ENCODE assay signal across 14 mouse cellular contexts in the genomic region with DNA sequence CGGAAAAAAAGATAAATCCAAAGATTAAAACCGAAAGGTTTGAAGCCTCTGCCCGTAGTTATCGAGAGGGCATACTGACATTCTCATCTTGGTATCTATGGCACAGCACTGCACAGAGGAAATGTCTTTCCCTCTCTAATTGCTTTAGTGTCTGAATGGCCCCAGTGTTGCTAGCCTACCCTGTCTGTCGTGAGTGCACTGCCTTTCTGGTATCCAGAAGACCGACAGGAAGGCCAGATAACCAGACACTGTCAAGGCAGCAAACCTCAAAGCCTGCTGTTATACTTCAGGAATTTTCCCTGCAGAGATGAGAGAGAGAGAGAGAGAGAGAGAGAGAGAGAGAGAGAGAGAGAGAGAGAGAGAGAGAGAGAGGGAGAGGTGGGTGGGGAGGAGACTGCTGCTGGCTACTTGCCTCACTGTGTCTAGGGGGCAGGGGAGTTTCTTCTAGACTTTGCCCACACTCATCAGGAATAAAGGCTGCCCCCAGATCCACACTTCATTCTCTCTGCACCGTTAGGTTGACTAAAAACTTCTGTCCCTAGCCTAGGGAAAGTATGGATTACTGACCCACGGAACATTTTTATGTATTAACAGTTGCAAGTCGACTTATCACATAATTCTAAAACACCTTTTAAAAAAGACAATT. TPM values are rescaled to one million over a fixed set of nuclear protein-coding genes. Genes with fewer than 3 reads are reported as not detected.
DNase-seq lines count a peak whose midpoint lies in the region; ATAC-seq and TF ChIP-seq lines count a peak whose summit lies in the region.
"Had no signal": no experiment of that assay in that cellular context is flagged by ENCODE, and none has a peak within 500 bp of the region (broad histone marks: within the 10 kb centered on the region; RNA-seq: fewer than 3 reads in every experiment).

No protein-coding gene starts in this region.

- no peaks in the 10 kb centered on the region for H3K9me3 ChIP-seq in heart, embryonic 10.5 days
- no peaks in the 10 kb centered on the region for H3K9me3 ChIP-seq in lung, embryonic 14.5 days (ENCODE audit: low read depth, low read length)
- H3K9me3 ChIP-seq in intestine, embryonic 15.5 days, result no peaks in the 10 kb centered on the region
- H3K9me3 ChIP-seq: forebrain, embryonic 13.5 days; neural tube, embryonic 15.5 days had no signal

- H3K27ac ChIP-seq in heart, embryonic 10.5 days, result peak overlapping the region; percentile 72
- H3K27ac ChIP-seq in lung, embryonic 14.5 days (ENCODE audit: low read depth), result peak overlapping the region; percentile 61; the same call in 1 of the 2 replicates
- peak overlapping the region; percentile 15; the same call in 1 of the 2 replicates for H3K27ac ChIP-seq in intestine, embryonic 15.5 days
- H3K27ac ChIP-seq: forebrain, embryonic 13.5 days; layer of hippocampus, adult 2 months; neural tube, embryonic 15.5 days had no signal

- peak; percentile 78 for DNase-seq in heart, embryonic 10.5 days (ENCODE audit: low spot score)
- DNase-seq in heart, postnatal 36 days, result no peak
- DNase-seq in lung, embryonic 14.5 days, result peak; percentile 21
- no peak for DNase-seq in lung, postnatal 25 days (ENCODE audit: low spot score)
- DNase-seq in Muller cell, postnatal 12 days (ENCODE audit: inconsistent ontology term), result peak; percentile 80
- no peak for DNase-seq in right cerebral cortex, postnatal 14 days
- DNase-seq in spleen, postnatal 4 days (ENCODE audit: low spot score in 2 of 2), result no peak
- DNase-seq: adrenal gland, adult 2 months; cerebellum, adult 11-12 months; right cerebral cortex, adult 18-20 months had no signal

- no peak for ATAC-seq in lung, embryonic 14.5 days (ENCODE audit: insufficient read depth)
- no peak; the same call in 1 of the 2 replicates for ATAC-seq in intestine, embryonic 15.5 days
- ATAC-seq: forebrain, embryonic 13.5 days had no signal

- intact Hi-C loops in heart, postnatal 36 days (cut with DNase I), result loop anchor here (10.0 kb wide), 1 partner anchor 670 kb away; a partner anchor contains a TSS

- WGBS in heart, embryonic 10.5 days, result 34% methylated on average over 9 of the region's 9 CpGs
- WGBS in lung, embryonic 14.5 days, result 37% methylated on average over 9 of the region's 9 CpGs
- WGBS in intestine, embryonic 15.5 days, result 45% methylated on average over 9 of the region's 9 CpGs

- H3K9ac ChIP-seq in lung, embryonic 14.5 days, result no peak overlapping the region
- H3K9ac ChIP-seq in intestine, embryonic 15.5 days, result no peak overlapping the region
- H3K9ac ChIP-seq: forebrain, embryonic 13.5 days; neural tube, embryonic 15.5 days had no signal

- no peaks in the 10 kb centered on the region for H3K27me3 ChIP-seq in heart, embryonic 10.5 days (ENCODE audit: insufficient read depth, poor library complexity, severe bottlenecking)
- H3K27me3 ChIP-seq in lung, embryonic 14.5 days (ENCODE audit: insufficient read depth, low read length), result no peaks in the 10 kb centered on the region
- H3K27me3 ChIP-seq in intestine, embryonic 15.5 days (replicated peaks), result no peaks in the 10 kb centered on the region
- H3K27me3 ChIP-seq: forebrain, embryonic 13.5 days; neural tube, embryonic 15.5 days had no signal

- peaks cover 28% of the 10 kb centered on the region for H3K4me1 ChIP-seq in heart, embryonic 10.5 days
- peaks cover 17% of the 10 kb centered on the region for H3K4me1 ChIP-seq in lung, embryonic 14.5 days (ENCODE audit: insufficient read depth)
- peaks cover 2% of the 10 kb centered on the region; the same call in 1 of the 2 replicates for H3K4me1 ChIP-seq in intestine, embryonic 15.5 days (replicated peaks)

- TF ChIP-seq CTCF in lung, embryonic 14.5 days (IDR thresholded peaks at IDR 0.05; ENCODE audit: low read depth), result no peak

- H3K4me3 ChIP-seq in heart, embryonic 10.5 days, result no peak overlapping the region
- no peak overlapping the region for H3K4me3 ChIP-seq in lung, embryonic 14.5 days (ENCODE audit: low read depth, low read length)
- no peak overlapping the region for H3K4me3 ChIP-seq in intestine, embryonic 15.5 days (replicated peaks)
- H3K4me3 ChIP-seq: forebrain, embryonic 13.5 days; layer of hippocampus, adult 2 months; neural tube, embryonic 15.5 days had no signal

- no peaks in the 10 kb centered on the region for H3K36me3 ChIP-seq in heart, embryonic 10.5 days
- H3K36me3 ChIP-seq in lung, embryonic 14.5 days (ENCODE audit: insufficient read depth), result no peaks in the 10 kb centered on the region
- H3K36me3 ChIP-seq in intestine, embryonic 15.5 days, result no peaks in the 10 kb centered on the region
- H3K36me3 ChIP-seq: neural tube, embryonic 15.5 days had no signal

- H3K4me2 ChIP-seq in lung, embryonic 14.5 days, result 0 out of 2 replicates have a peak overlapping the region, but pooled peaks have one; percentile 5
- no peak overlapping the region for H3K4me2 ChIP-seq in intestine, embryonic 15.5 days (replicated peaks)
- H3K4me2 ChIP-seq: forebrain, embryonic 13.5 days; neural tube, embryonic 15.5 days had no signal

RNA-seq across cellular contexts. Expression of a gene that starts 10.1 kb away (rescaled TPM):
- 12.0 and 17.7 TPM in 2 replicates for polyA plus RNA-seq in heart, embryonic 10.5 days (2016; fragmentation: Nextera tagmentation; extraction: Ambion mirVana)
- total RNA-seq in heart, postnatal 36 days (2021), result 10 to 100 TPM; 12.7 to 13.4 TPM
- 6.0 and 7.9 TPM in 2 replicates for polyA plus RNA-seq in lung, embryonic 14.5 days (2014; fragmentation: Nextera tagmentation; extraction: Ambion mirVana)
- polyA plus RNA-seq in intestine, embryonic 15.5 days (2015; fragmentation: Nextera tagmentation; extraction: Ambion mirVana), result 8.3 and 9.1 TPM in 2 replicates

Comparison
In these comparisons a context has a peak if more than half of its experiments do, and no peak if none do; other contexts are left out.
1. DNase-seq: peak in heart, embryonic 10.5 days (single experiment), lung, embryonic 14.5 days (single experiment) and Muller cell, postnatal 12 days (single experiment); none in heart, postnatal 36 days (0 of 2), lung, postnatal 25 days (single experiment), right cerebral cortex, postnatal 14 days (single experiment) and spleen, postnatal 4 days (0 of 2).
2. H3K27ac ChIP-seq: peak in every context shown above with its lines; median percentile 72 in heart, embryonic 10.5 days; 61 in lung, embryonic 14.5 days; 15 in intestine, embryonic 15.5 days.